Mouse (Mus musculus) ES-Bruce4 (cell line): ENCODE data around the gene Hist2h3b.

ENCODE experiments used
- CTCF ChIP-seq: IDR thresholded peaks from one replicate; pipeline ENCODE4 v1.8.1; 2011; ENCODE audit warnings: low read depth, low read length
- EP300 ChIP-seq: IDR thresholded peaks from 2 replicates; pipeline ENCODE4 v1.6.1; 2011; ENCODE audit warnings: low read depth, low read length; ENCODE audit not compliant: insufficient read depth
- POLR2A ChIP-seq: IDR thresholded peaks from one replicate; pipeline ENCODE4 v1.8.1; 2011; ENCODE audit warnings: low read length; ENCODE audit not compliant: insufficient read depth

GRCm38 (mm10) chr3:96302076-96302475, 33.6 kb downstream of the Hist2h3b start:
- no peak for TF ChIP-seq CTCF
- TF ChIP-seq POLR2A = no peak
- TF ChIP-seq EP300 = no peak
